Mouse (Mus musculus): ENCODE data around the gene Vat1l. TPM values are rescaled to one million over a fixed set of nuclear protein-coding genes. Genes with fewer than 3 reads are reported as not detected.

Gene Vat1l
- total RNA-seq, 2 experiments from 2014 or later = 42.2 to 54.2 TPM

GRCm38 (mm10) chr8:114387494-114387893 is 182.1 kb downstream of the Vat1l start:
- no peak for DNase-seq (ENCODE audit: low spot score in 2 of 2)

DNA sequence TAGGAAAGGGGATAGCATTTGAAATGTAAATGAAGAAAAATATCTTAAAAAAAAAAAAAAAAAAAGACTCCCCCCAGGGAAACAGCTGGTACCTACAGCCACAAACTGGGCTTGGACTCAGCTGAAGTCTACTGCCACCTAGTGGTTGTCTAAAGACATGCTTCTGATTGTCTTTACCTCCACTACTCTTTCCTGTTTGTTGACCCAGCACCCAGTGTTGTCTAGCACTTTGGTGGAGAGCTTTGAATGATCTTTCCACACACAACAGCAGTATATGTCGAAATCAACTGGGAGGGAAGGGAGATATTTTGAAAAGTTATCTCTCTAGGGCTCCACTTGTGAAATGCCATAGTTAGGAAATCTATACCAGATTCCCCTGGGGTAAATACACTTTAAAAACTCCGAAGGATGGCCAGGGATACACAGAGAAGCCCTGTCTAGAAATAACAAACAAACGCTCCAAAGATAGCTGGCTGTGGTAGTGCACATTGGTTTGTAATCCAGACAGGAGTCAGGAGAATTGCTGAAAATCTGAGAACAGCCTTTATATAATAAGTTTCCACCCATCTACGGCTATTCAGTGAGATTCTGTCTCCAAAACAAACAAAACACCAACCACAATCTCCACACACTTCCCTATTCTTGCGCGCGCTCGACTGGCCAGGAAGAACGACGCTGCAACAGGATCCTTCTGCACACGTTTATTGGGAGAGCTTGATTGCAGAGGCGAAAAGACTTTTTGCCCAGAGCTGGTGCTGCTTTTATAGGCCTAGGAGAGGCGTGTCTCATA is 185.2 kb downstream of the Vat1l start:
- no peak for DNase-seq (ENCODE audit: low spot score in 2 of 2)

DNA sequence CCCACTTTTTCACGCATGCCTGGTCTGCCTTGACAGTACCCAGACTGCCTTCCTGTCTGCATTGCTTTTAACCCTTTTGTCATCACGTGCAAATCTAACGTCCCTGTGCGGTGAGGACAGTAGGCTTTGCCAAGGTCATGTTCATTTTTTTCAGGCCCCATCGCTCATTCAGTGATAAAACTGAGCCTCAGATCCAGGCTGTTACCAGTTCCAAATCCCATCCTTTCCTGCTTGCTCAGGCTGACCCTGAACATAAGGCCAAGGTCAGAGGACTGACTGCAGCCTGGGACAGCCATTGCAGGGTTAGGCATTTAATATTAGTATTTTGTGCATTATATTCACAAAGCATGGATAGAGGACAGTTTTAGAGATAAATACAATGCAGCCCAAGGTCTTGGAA is 192.9 kb downstream of the Vat1l start:
- DNase-seq (ENCODE audit: low spot score in 2 of 2) = no peak

DNA sequence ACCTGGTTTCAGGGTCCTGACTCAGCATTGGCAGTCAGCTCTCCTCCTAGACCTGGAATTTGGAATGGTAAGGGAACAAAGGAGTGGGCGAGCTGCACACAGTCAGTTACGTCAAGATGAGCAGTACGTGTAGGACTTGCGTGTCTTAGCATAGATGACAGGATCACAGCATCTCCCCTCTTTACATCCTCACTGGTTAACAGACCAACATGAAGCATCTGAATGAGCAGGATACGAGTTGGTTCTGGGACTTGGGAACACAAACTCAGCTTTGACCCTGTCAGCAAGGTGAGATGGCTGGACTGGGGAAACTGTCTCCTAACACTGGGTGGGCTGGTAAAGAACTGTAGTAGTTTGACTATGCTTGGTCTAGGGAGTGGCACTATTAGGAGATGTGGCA is 193.9 kb downstream of the Vat1l start:
- no peak for DNase-seq (ENCODE audit: low spot score in 2 of 2)

GRCm38 (mm10) chr8:114401679-114402078 is 196.3 kb downstream of the Vat1l start:
- DNase-seq (ENCODE audit: low spot score in 2 of 2) = no peak

- DNase-seq (ENCODE audit: low spot score in 2 of 2) = no peak
Measured at GRCm38 (mm10) chr8:114411421-114411820, 206.0 kb downstream of the Vat1l start.

DNA sequence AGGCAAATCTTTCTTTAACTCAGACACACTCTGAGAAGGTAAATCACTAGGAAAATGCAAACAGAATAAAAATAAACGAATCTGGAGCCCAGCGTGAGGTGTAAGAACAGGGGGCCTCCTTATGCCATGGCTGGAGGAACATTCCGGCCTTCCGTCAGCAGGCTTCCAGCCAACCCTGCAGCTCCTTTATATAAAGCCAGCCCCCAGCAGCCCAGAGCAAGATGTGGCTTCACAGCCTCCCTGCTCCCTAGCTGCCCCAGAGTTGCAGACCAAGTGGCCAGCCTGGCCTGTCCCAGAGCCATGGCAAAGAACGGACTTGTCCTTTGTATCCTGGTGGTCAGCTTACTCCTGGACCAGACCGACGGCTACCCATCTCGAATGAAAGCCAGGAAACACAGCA is 212.4 kb downstream of the Vat1l start, which contains the start of gene Clec3a:
Clec3a (plus strand) TSS at position 301 of the 400 bp plus-strand sequence.
- DNase-seq (ENCODE audit: low spot score in 2 of 2) = no peak

- no peak for DNase-seq (ENCODE audit: low spot score in 2 of 2)
Measured at GRCm38 (mm10) chr8:114418486-114418885, 213.1 kb downstream of the Vat1l start.

- DNase-seq (ENCODE audit: low spot score in 2 of 2) = no peak
Measured at GRCm38 (mm10) chr8:114418904-114419303, 213.5 kb downstream of the Vat1l start.

GRCm38 (mm10) chr8:114421544-114421943 is 216.1 kb downstream of the Vat1l start:
- DNase-seq (ENCODE audit: low spot score in 2 of 2) = no peak

Other genes starting within 250 kb of the Vat1l start
- 1 to 10 TPM; 3.9 to 4.0 TPM for gene Nudt7, start 72.1 kb upstream of the Vat1l start, total RNA-seq (2021)
- not detected for gene Clec3a, start 212.5 kb downstream of the Vat1l start, total RNA-seq (2021)
- 10 to 100 TPM; 11.4 to 13.4 TPM for gene Wwox, start 234.0 kb downstream of the Vat1l start, total RNA-seq (2021)

Data from layer of hippocampus, postnatal 10 days (tissue).